Mouse (Mus musculus) cerebellum, postnatal 36 days (tissue): Measurements from ENCODE around the gene Nid1.

ENCODE experiments used
- DNase-seq, 2 experiments: peaks; one replicate each; pipeline ENCODE4 v3.0.0; 2021 to 2022; ENCODE audit warnings: mixed read lengths in 2 of 2

The Nid1 gene

GRCm38 (mm10) chr13:13548431-13549190 lies 111.3 kb downstream of the Nid1 start:
- DNase-seq: no peak

- DNase-seq: no peak
These were observed 112.6 kb downstream of the Nid1 start for GRCm38 (mm10) chr13:13549687-13550660.

GRCm38 (mm10) chr13:13552020-13552419 lies 114.7 kb downstream of the Nid1 start:
- no peak for DNase-seq

- no peak for DNase-seq
These were observed 116.3 kb downstream of the Nid1 start for GRCm38 (mm10) chr13:13553660-13554059.

- no peak for DNase-seq
These were observed 117.8 kb downstream of the Nid1 start for GRCm38 (mm10) chr13:13555196-13555595.

- DNase-seq: peak; percentile 23 to 44
These were observed 119.8 kb downstream of the Nid1 start for GRCm38 (mm10) chr13:13557001-13557743.

GRCm38 (mm10) chr13:13558251-13558650 lies 120.9 kb downstream of the Nid1 start:
- DNase-seq: no peak

- no peak for DNase-seq
These were observed 121.5 kb downstream of the Nid1 start for GRCm38 (mm10) chr13:13558900-13559299.
